Mouse (Mus musculus): Measurements from ENCODE around the gene Lama2.
"Not testable (repeated sequence)": the region's sequence is repeated elsewhere in the genome, so short reads cannot be mapped to it uniquely, and the experiment has no call there.

Lama2 gene

GRCm38 (mm10) chr10:27022707-27023106 is 596.9 kb downstream of the Lama2 start:
- no peak for DNase-seq (ENCODE audit: low read depth, low spot score)

- no peak for DNase-seq (ENCODE audit: low read depth, low spot score)
These were observed 606.7 kb downstream of the Lama2 start for GRCm38 (mm10) chr10:27012804-27013365.

- no peak for DNase-seq (ENCODE audit: low read depth, low spot score)
These were observed 612.2 kb downstream of the Lama2 start for GRCm38 (mm10) chr10:27007364-27007763.

GRCm38 (mm10) chr10:27005716-27006115 is 613.8 kb downstream of the Lama2 start:
- DNase-seq (ENCODE audit: low read depth, low spot score), result no peak

GRCm38 (mm10) chr10:27001554-27002178 is 617.9 kb downstream of the Lama2 start:
- no peak for DNase-seq (ENCODE audit: low read depth, low spot score)

- no peak for DNase-seq (ENCODE audit: low read depth, low spot score)
These were observed 622.9 kb downstream of the Lama2 start for GRCm38 (mm10) chr10:26996684-26997083.

GRCm38 (mm10) chr10:26995987-26996386 is 623.6 kb downstream of the Lama2 start:
- no peak for DNase-seq (ENCODE audit: low read depth, low spot score)

GRCm38 (mm10) chr10:26995182-26995975 is 624.2 kb downstream of the Lama2 start:
- DNase-seq (ENCODE audit: low read depth, low spot score), result no peak

GRCm38 (mm10) chr10:26993971-26994761 is 625.4 kb downstream of the Lama2 start:
- no peak for DNase-seq (ENCODE audit: low read depth, low spot score)

- no peak for DNase-seq (ENCODE audit: low read depth, low spot score)
These were observed 634.1 kb downstream of the Lama2 start for GRCm38 (mm10) chr10:26985451-26985850.

GRCm38 (mm10) chr10:26984082-26984481 is 635.5 kb downstream of the Lama2 start:
- not testable (repeated sequence) for DNase-seq (ENCODE audit: low read depth, low spot score)

- DNase-seq (ENCODE audit: low read depth, low spot score), result no peak
These were observed 636.0 kb downstream of the Lama2 start for GRCm38 (mm10) chr10:26983583-26983982.

- DNase-seq (ENCODE audit: low read depth, low spot score), result no peak
These were observed 636.9 kb downstream of the Lama2 start for GRCm38 (mm10) chr10:26982621-26983020.

- no peak for DNase-seq (ENCODE audit: low read depth, low spot score)
These were observed 644.2 kb downstream of the Lama2 start for GRCm38 (mm10) chr10:26975372-26975771.

- DNase-seq (ENCODE audit: low read depth, low spot score), result no peak
These were observed 645.3 kb downstream of the Lama2 start for GRCm38 (mm10) chr10:26974224-26974623.

GRCm38 (mm10) chr10:26973575-26973974 is 646.0 kb downstream of the Lama2 start:
- no peak for DNase-seq (ENCODE audit: low read depth, low spot score)

GRCm38 (mm10) chr10:26958513-26958912 is 661.0 kb downstream of the Lama2 start:
- no peak for DNase-seq (ENCODE audit: low read depth, low spot score)

- no peak for DNase-seq (ENCODE audit: low read depth, low spot score)
These were observed 669.1 kb downstream of the Lama2 start for GRCm38 (mm10) chr10:26950448-26950847.

- DNase-seq (ENCODE audit: low read depth, low spot score), result no peak
These were observed 669.9 kb downstream of the Lama2 start for GRCm38 (mm10) chr10:26949667-26950066.

GRCm38 (mm10) chr10:26948331-26948730 is 671.2 kb downstream of the Lama2 start:
- no peak for DNase-seq (ENCODE audit: low read depth, low spot score)

GRCm38 (mm10) chr10:26939549-26939948 is 680.0 kb downstream of the Lama2 start:
- DNase-seq (ENCODE audit: low read depth, low spot score), result no peak

GRCm38 (mm10) chr10:26938464-26938863 is 681.1 kb downstream of the Lama2 start:
- DNase-seq (ENCODE audit: low read depth, low spot score), result not testable (repeated sequence)
